Mouse (Mus musculus): Measurements from ENCODE around the gene Slc46a3. TPM values are rescaled to one million over a fixed set of nuclear protein-coding genes. Genes with fewer than 3 reads are reported as not detected.

Gene Slc46a3
- total RNA-seq, 1 experiment from 2014 or later: 5.2 TPM

GRCm38 (mm10) chr5:147868674-147869073 is 25.9 kb downstream of the Slc46a3 start:
- no peak for ATAC-seq (replicated peaks in 1 of 2; ENCODE audit: insufficient read depth in 1 of 2, low FRiP score in 2 of 2, low TSS enrichment in 1 of 2, low read depth in 1 of 2, poor library complexity in 2 of 2, severe bottlenecking in 2 of 2)

- ATAC-seq (replicated peaks in 1 of 2; ENCODE audit: insufficient read depth in 1 of 2, low FRiP score in 2 of 2, low TSS enrichment in 1 of 2, low read depth in 1 of 2, poor library complexity in 2 of 2, severe bottlenecking in 2 of 2): peak; percentile 87
Observed at GRCm38 (mm10) chr5:147860449-147861261, 34.0 kb downstream of the Slc46a3 start, which contains the start of gene Pomp. Gene Pomp (plus strand): TSS chr5:147860461.

- ATAC-seq (replicated peaks in 1 of 2; ENCODE audit: insufficient read depth in 1 of 2, low FRiP score in 2 of 2, low TSS enrichment in 1 of 2, low read depth in 1 of 2, poor library complexity in 2 of 2, severe bottlenecking in 2 of 2): peak in 1 of 2 experiments; percentile 0; a peak in 1 of 4 replicates
Observed at GRCm38 (mm10) chr5:147860076-147860448, 34.6 kb downstream of the Slc46a3 start.

GRCm38 (mm10) chr5:147850194-147850593 is 44.4 kb downstream of the Slc46a3 start:
- no peak for ATAC-seq (replicated peaks in 1 of 2; ENCODE audit: insufficient read depth in 1 of 2, low FRiP score in 2 of 2, low TSS enrichment in 1 of 2, low read depth in 1 of 2, poor library complexity in 2 of 2, severe bottlenecking in 2 of 2)

- ATAC-seq (replicated peaks in 1 of 2; ENCODE audit: insufficient read depth in 1 of 2, low FRiP score in 2 of 2, low TSS enrichment in 1 of 2, low read depth in 1 of 2, poor library complexity in 2 of 2, severe bottlenecking in 2 of 2): peak; percentile 46 to 75; a peak in 3 of 4 replicates
Observed at GRCm38 (mm10) chr5:147848164-147848863, 46.3 kb downstream of the Slc46a3 start.

GRCm38 (mm10) chr5:147847361-147847760 is 47.3 kb downstream of the Slc46a3 start:
- no peak for ATAC-seq (replicated peaks in 1 of 2; ENCODE audit: insufficient read depth in 1 of 2, low FRiP score in 2 of 2, low TSS enrichment in 1 of 2, low read depth in 1 of 2, poor library complexity in 2 of 2, severe bottlenecking in 2 of 2)

GRCm38 (mm10) chr5:147845319-147845718 is 49.3 kb downstream of the Slc46a3 start:
- ATAC-seq (replicated peaks in 1 of 2; ENCODE audit: insufficient read depth in 1 of 2, low FRiP score in 2 of 2, low TSS enrichment in 1 of 2, low read depth in 1 of 2, poor library complexity in 2 of 2, severe bottlenecking in 2 of 2): no peak

- ATAC-seq (replicated peaks in 1 of 2; ENCODE audit: insufficient read depth in 1 of 2, low FRiP score in 2 of 2, low TSS enrichment in 1 of 2, low read depth in 1 of 2, poor library complexity in 2 of 2, severe bottlenecking in 2 of 2): no peak
Observed at GRCm38 (mm10) chr5:147843340-147843739, 51.3 kb downstream of the Slc46a3 start.

GRCm38 (mm10) chr5:147839418-147839817 is 55.2 kb downstream of the Slc46a3 start:
- peak in 1 of 2 experiments; percentile 69; a peak in 2 of 4 replicates for ATAC-seq (replicated peaks in 1 of 2; ENCODE audit: insufficient read depth in 1 of 2, low FRiP score in 2 of 2, low TSS enrichment in 1 of 2, low read depth in 1 of 2, poor library complexity in 2 of 2, severe bottlenecking in 2 of 2)

- no peak for ATAC-seq (replicated peaks in 1 of 2; ENCODE audit: insufficient read depth in 1 of 2, low FRiP score in 2 of 2, low TSS enrichment in 1 of 2, low read depth in 1 of 2, poor library complexity in 2 of 2, severe bottlenecking in 2 of 2)
Observed at GRCm38 (mm10) chr5:147834841-147835500, 59.6 kb downstream of the Slc46a3 start.

GRCm38 (mm10) chr5:147832842-147833241 is 61.8 kb downstream of the Slc46a3 start:
- ATAC-seq (replicated peaks in 1 of 2; ENCODE audit: insufficient read depth in 1 of 2, low FRiP score in 2 of 2, low TSS enrichment in 1 of 2, low read depth in 1 of 2, poor library complexity in 2 of 2, severe bottlenecking in 2 of 2): no peak

- ATAC-seq (replicated peaks in 1 of 2; ENCODE audit: insufficient read depth in 1 of 2, low FRiP score in 2 of 2, low TSS enrichment in 1 of 2, low read depth in 1 of 2, poor library complexity in 2 of 2, severe bottlenecking in 2 of 2): no peak
Observed at GRCm38 (mm10) chr5:147828846-147829245, 65.8 kb downstream of the Slc46a3 start.

Other genes with a start within 250 kb of the Slc46a3 start
- 0.05 and 0.44 TPM in 2 replicates for gene Flt1, start 168.8 kb downstream of the Slc46a3 start, total RNA-seq (2017)
- 109 and 117 TPM in 2 replicates for gene Pomp, start 34.4 kb downstream of the Slc46a3 start, total RNA-seq (2017)
- gene Mtus2, start 62.5 kb upstream of the Slc46a3 start, total RNA-seq (2017): 6.1 and 8.9 TPM in 2 replicates